Mouse (Mus musculus) skeletal muscle tissue, adult 2 months (tissue): ENCODE data around the gene Gm15128.
"Not testable (repeated sequence)": the region's sequence is repeated elsewhere in the genome, so short reads cannot be mapped to it uniquely, and the experiment has no call there.

ENCODE experiments used
- DNase-seq: peaks from one replicate; pipeline ENCODE4 v3.0.0-alpha.2; 2012; ENCODE audit warnings: low read depth, low spot score

Gene Gm15128

DNA sequence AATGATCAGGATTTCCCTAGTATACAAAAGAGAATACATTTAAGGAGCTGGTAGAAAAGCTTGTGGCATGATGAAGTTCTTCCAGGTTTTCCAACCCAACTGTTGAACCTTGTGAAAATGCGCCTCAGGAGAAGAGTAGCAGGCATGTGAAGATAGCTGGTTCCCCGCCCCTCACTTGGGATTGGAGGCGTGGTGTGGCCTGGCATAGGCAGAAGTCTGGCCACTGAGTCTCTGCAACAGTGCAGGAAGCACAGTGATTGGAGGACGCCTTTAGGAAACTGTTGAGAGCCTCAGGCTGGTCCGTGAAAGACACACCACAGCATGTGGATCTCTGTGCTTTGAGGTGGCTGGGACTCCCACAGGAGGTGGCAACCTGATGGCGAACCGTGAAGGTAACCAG lies at the start of gene Gm15128:
TSS of gene Gm15128 (plus strand) at position 301 of the 400 bp plus-strand sequence.
- DNase-seq: not testable (repeated sequence)
